Mouse (Mus musculus) heart, embryonic 10.5 days (tissue): ENCODE results near the gene Rtkn. TPM values are rescaled to one million over a fixed set of nuclear protein-coding genes. Genes with fewer than 3 reads are reported as not detected.

Experiments used
- microRNA counts: library from miRNA; unstranded; fragments of <30 nt; microRNA quantifications from one replicate; lab custom pipeline; 2017
- microRNA-seq: library from miRNA; unstranded; fragments of <30 nt; microRNA quantifications from one replicate; pipeline ENCODE4, GENCODE M21; 2017
- polyA plus RNA-seq: library from polyadenylated mRNA; unstranded; fragments of >200 nt; fragmentation: Nextera tagmentation; extraction: Ambion mirVana; gene quantifications from 2 replicates; pipeline ENCODE4 v1.2.1, GENCODE M21; 2016

Gene Rtkn
- polyA plus RNA-seq, 1 experiment from 2014 or later, result 24.4 TPM

MicroRNAs encoded within 50 kb of the gene (microRNA counts, 519-probe panel; counts per million panel counts)
- not detected for microRNA mmu-miR-3470a+mmu-miR-3470b (lab: Ali Mortazavi, UCI)

Small RNAs within 50 kb of the gene (microRNA-seq; reads per million reads assigned to microRNA genes)
- not detected for gene Mir3470a

Other genes starting within 250 kb of the Rtkn start
- gene Sema4f, start 195.7 kb upstream of the Rtkn start, polyA plus RNA-seq, result 0.09 and 0.30 TPM in 2 replicates
- 0.34 and 0.87 TPM in 2 replicates for gene M1ap, start 188.6 kb upstream of the Rtkn start, polyA plus RNA-seq
- 11.3 and 14.8 TPM in 2 replicates for gene Dok1, start 102.0 kb upstream of the Rtkn start, polyA plus RNA-seq
- gene Loxl3, start 101.3 kb upstream of the Rtkn start, polyA plus RNA-seq, result 7.6 and 9.8 TPM in 2 replicates
- 154 and 170 TPM in 2 replicates for gene Aup1, start 80.9 kb upstream of the Rtkn start, polyA plus RNA-seq
- gene Htra2, start 80.2 kb upstream of the Rtkn start, polyA plus RNA-seq, result 100 and 106 TPM in 2 replicates
- 0.59 and 1.5 TPM in 2 replicates for gene Dqx1, start 77.6 kb upstream of the Rtkn start, polyA plus RNA-seq
- gene Tlx2, start 65.2 kb upstream of the Rtkn start, polyA plus RNA-seq, result 0.27 and 0.63 TPM in 2 replicates
- 16.7 and 24.4 TPM in 2 replicates for gene Pcgf1, start 57.6 kb upstream of the Rtkn start, polyA plus RNA-seq
- 0.55 TPM in 1 of 2 replicates, not detected in the other for gene Lbx2, start 49.1 kb upstream of the Rtkn start, polyA plus RNA-seq
- 1.8 and 2.4 TPM in 2 replicates for gene Ccdc142, start 33.9 kb upstream of the Rtkn start, polyA plus RNA-seq
- 1.4 and 2.0 TPM in 2 replicates for gene Gm42688, start 33.8 kb upstream of the Rtkn start, polyA plus RNA-seq
- gene Mrpl53, start 26.4 kb upstream of the Rtkn start, polyA plus RNA-seq, result 157 and 167 TPM in 2 replicates
- 24.5 and 42.5 TPM in 2 replicates for gene Mogs, start 20.0 kb upstream of the Rtkn start, polyA plus RNA-seq
- gene Wbp1, start 13.9 kb upstream of the Rtkn start, polyA plus RNA-seq, result 101 and 113 TPM in 2 replicates
- gene Ino80b, start 10.0 kb upstream of the Rtkn start, polyA plus RNA-seq, result 11.4 and 16.1 TPM in 2 replicates
- 6.9 and 7.3 TPM in 2 replicates for gene Wdr54, start 20.9 kb downstream of the Rtkn start, polyA plus RNA-seq
- 0.23 and 0.50 TPM in 2 replicates for gene 1700003E16Rik, start 20.9 kb downstream of the Rtkn start, polyA plus RNA-seq
- 83.2 and 93.0 TPM in 2 replicates for gene Dctn1, start 30.5 kb downstream of the Rtkn start, polyA plus RNA-seq
- gene Slc4a5, start 84.4 kb downstream of the Rtkn start, polyA plus RNA-seq, result 0.57 and 0.68 TPM in 2 replicates
- gene Mthfd2, start 190.4 kb downstream of the Rtkn start, polyA plus RNA-seq, result 50.6 and 58.7 TPM in 2 replicates
- gene Mob1a, start 190.6 kb downstream of the Rtkn start, polyA plus RNA-seq, result 42.8 and 50.7 TPM in 2 replicates
- gene Bola3, start 213.7 kb downstream of the Rtkn start, polyA plus RNA-seq, result 238 and 283 TPM in 2 replicates